Mouse (Mus musculus) neural tube, embryonic 13.5 days (tissue): ENCODE measurements around the gene 1110059E24Rik. TPM values are rescaled to one million over a fixed set of nuclear protein-coding genes. Genes with fewer than 3 reads are reported as not detected.
"Not testable (repeated sequence)": the region's sequence is repeated elsewhere in the genome, so short reads cannot be mapped to it uniquely, and the experiment has no call there.

Experiments
- ATAC-seq: fragments of 200-750 bp; cut with Nextera tagmentation; 2 replicates; pipeline ENCODE4 v1.8.0; 2017; ENCODE audit warnings: low read depth, mild to moderate bottlenecking, moderate TSS enrichment, moderate library complexity
- H3K27ac ChIP-seq: fragments of 300-500 bp; sonication (generic); replicated peaks from 2 replicates; pipeline ENCODE4 v1.5.1; 2015; ENCODE audit warnings: moderate library complexity, mild to moderate bottlenecking, inconsistent platforms
- H3K27me3 ChIP-seq: fragments of 300-500 bp; sonication (generic); 2 replicates; pipeline ENCODE4 v1.6.1; 2015; ENCODE audit warnings: mild to moderate bottlenecking, inconsistent platforms
- H3K36me3 ChIP-seq: fragments of 300-500 bp; sonication (generic); 2 replicates; pipeline ENCODE4 v1.6.1; 2015; ENCODE audit warnings: mild to moderate bottlenecking, inconsistent platforms
- H3K4me1 ChIP-seq: fragments of 300-500 bp; sonication (generic); replicated peaks from 2 replicates; pipeline ENCODE4 v1.6.1; 2015; ENCODE audit warnings: inconsistent platforms
- H3K4me2 ChIP-seq: fragments of 300-500 bp; sonication (generic); 2 replicates; pipeline ENCODE4 v1.6.1; 2015; ENCODE audit warnings: inconsistent platforms, mild to moderate bottlenecking, moderate library complexity
- H3K4me3 ChIP-seq: fragments of 300-500 bp; sonication (generic); 2 replicates; pipeline ENCODE4 v1.5.1; 2015; ENCODE audit warnings: mild to moderate bottlenecking, inconsistent platforms
- H3K9ac ChIP-seq: fragments of 300-500 bp; sonication (generic); 2 replicates; pipeline ENCODE4 v1.6.1; 2015; ENCODE audit warnings: moderate library complexity, mild to moderate bottlenecking, inconsistent platforms
- H3K9me3 ChIP-seq: fragments of 300-500 bp; sonication (generic); 2 replicates; pipeline ENCODE4 v1.6.1; 2016; ENCODE audit warnings: inconsistent platforms
- WGBS: fragments of 180-500 bp; shearing (Covaris S2); methylation state at CpG from one replicate; pipeline ENCODE4 v1.1.7; 2015; 5-methylcytosine and 5-hydroxymethylcytosine counted together
- polyA plus RNA-seq: library from polyadenylated mRNA; unstranded; fragments of >200 nt; fragmentation: Nextera tagmentation; extraction: Ambion mirVana; gene quantifications from 2 replicates; pipeline ENCODE4 v1.2.1, GENCODE M21; 2015

Gene 1110059E24Rik
- polyA plus RNA-seq, 1 experiment from 2014 or later, result 54.8 TPM

- H3K4me1 ChIP-seq, result no peaks in the 10 kb centered on the region
- ATAC-seq, result no peak
- no peak overlapping the region for H3K9ac ChIP-seq
- H3K36me3 ChIP-seq, result 0 out of 2 replicates have a peak, but pooled peaks cover 3% of the 10 kb centered on the region
- H3K4me3 ChIP-seq, result no peak overlapping the region
- WGBS, result 92% methylated on average over 3 of the region's 3 CpGs
- H3K27me3 ChIP-seq, result no peaks in the 10 kb centered on the region
- H3K4me2 ChIP-seq, result no peak overlapping the region
- H3K9me3 ChIP-seq, result no peaks in the 10 kb centered on the region
- H3K27ac ChIP-seq, result no peak overlapping the region
These were observed 37.0 kb downstream of the 1110059E24Rik start for GRCm38 (mm10) chr19:21615801-21616200.

GRCm38 (mm10) chr19:21611725-21612575, 40.8 kb downstream of the 1110059E24Rik start:
- H3K4me2 ChIP-seq, result no peak overlapping the region
- H3K36me3 ChIP-seq, result no peaks in the 10 kb centered on the region
- H3K4me3 ChIP-seq, result no peak overlapping the region
- no peaks in the 10 kb centered on the region for H3K27me3 ChIP-seq
- H3K4me1 ChIP-seq, result no peaks in the 10 kb centered on the region
- no peak for ATAC-seq
- no peaks in the 10 kb centered on the region for H3K9me3 ChIP-seq
- no peak overlapping the region for H3K9ac ChIP-seq
- no peak overlapping the region for H3K27ac ChIP-seq
- 89% methylated on average over 9 of the region's 9 CpGs for WGBS

GRCm38 (mm10) chr19:21611297-21611696, 41.5 kb downstream of the 1110059E24Rik start:
- Histone ChIP-seq H3K9ac (no peak overlapping the region), H3K4me1 (no peaks in the 10 kb centered on the region), H3K27me3 (no peaks in the 10 kb centered on the region), H3K36me3 (no peaks in the 10 kb centered on the region), H3K4me2 (no peak overlapping the region), H3K27ac (no peak overlapping the region), H3K4me3 (no peak overlapping the region), H3K9me3 (no peaks in the 10 kb centered on the region)
- WGBS, result 61% methylated on average over 6 of the region's 6 CpGs
- ATAC-seq, result no peak

- Histone ChIP-seq H3K4me1 (no peaks in the 10 kb centered on the region), H3K27me3 (no peaks in the 10 kb centered on the region), H3K4me3 (no peak overlapping the region), H3K27ac (no peak overlapping the region), H3K9me3 (no peaks in the 10 kb centered on the region), H3K36me3 (no peaks in the 10 kb centered on the region), H3K9ac (no peak overlapping the region), H3K4me2 (no peak overlapping the region)
- ATAC-seq, result no peak
- 84% methylated on average over 6 of the region's 6 CpGs for WGBS
These were observed 42.5 kb downstream of the 1110059E24Rik start for GRCm38 (mm10) chr19:21610240-21610639.

- no peak overlapping the region for H3K27ac ChIP-seq
- no peak overlapping the region for H3K4me2 ChIP-seq
- no peaks in the 10 kb centered on the region for H3K36me3 ChIP-seq
- H3K27me3 ChIP-seq, result no peaks in the 10 kb centered on the region
- no peaks in the 10 kb centered on the region for H3K9me3 ChIP-seq
- H3K4me1 ChIP-seq, result peaks cover 7% of the 10 kb centered on the region
- no peak overlapping the region for H3K9ac ChIP-seq
- no peak for ATAC-seq
- H3K4me3 ChIP-seq, result no peak overlapping the region
- 97% methylated on average over 3 of the region's 3 CpGs for WGBS
These were observed 47.5 kb downstream of the 1110059E24Rik start for GRCm38 (mm10) chr19:21605294-21605693.

- 70% methylated on average over 3 of the region's 3 CpGs for WGBS
- Histone ChIP-seq H3K4me3 (no peak overlapping the region), H3K9me3 (no peaks in the 10 kb centered on the region), H3K36me3 (no peaks in the 10 kb centered on the region), H3K4me1 (peaks cover 20% of the 10 kb centered on the region), H3K4me2 (no peak overlapping the region), H3K27me3 (no peaks in the 10 kb centered on the region), H3K9ac (no peak overlapping the region), H3K27ac (no peak overlapping the region)
- ATAC-seq, result no peak
These were observed 48.9 kb downstream of the 1110059E24Rik start for GRCm38 (mm10) chr19:21603836-21604235.

GRCm38 (mm10) chr19:21601541-21602101, 51.2 kb downstream of the 1110059E24Rik start:
- Histone ChIP-seq H3K27me3 (no peaks in the 10 kb centered on the region), H3K36me3 (peaks cover 1% of the 10 kb centered on the region), H3K4me2 (no peak overlapping the region), H3K9ac (no peak overlapping the region), H3K9me3 (no peaks in the 10 kb centered on the region), H3K4me1 (peaks cover 20% of the 10 kb centered on the region), H3K27ac (no peak overlapping the region), H3K4me3 (no peak overlapping the region)
- 28% methylated on average over 3 of the region's 3 CpGs for WGBS
- ATAC-seq, result no peak

GRCm38 (mm10) chr19:21598659-21599352, 54.0 kb downstream of the 1110059E24Rik start:
- 82% methylated on average over 8 of the region's 8 CpGs for WGBS

GRCm38 (mm10) chr19:21594676-21595075, 58.1 kb downstream of the 1110059E24Rik start:
- peaks cover 9% of the 10 kb centered on the region; the same call in 1 of the 2 replicates for H3K4me1 ChIP-seq
- no peaks in the 10 kb centered on the region for H3K27me3 ChIP-seq

More at GRCm38 (mm10) chr19:21598659-21599352, 54.0 kb downstream of the 1110059E24Rik start:
- H3K4me2 ChIP-seq, result no peak overlapping the region
- H3K9ac ChIP-seq, result peak overlapping the region; percentile 12; the same call in 1 of the 2 replicates
- H3K36me3 ChIP-seq, result peaks cover 16% of the 10 kb centered on the region
- H3K4me1 ChIP-seq, result peaks cover 20% of the 10 kb centered on the region
- no peak overlapping the region for H3K27ac ChIP-seq
- H3K4me3 ChIP-seq, result no peak overlapping the region
- H3K27me3 ChIP-seq, result no peaks in the 10 kb centered on the region
- H3K9me3 ChIP-seq, result no peaks in the 10 kb centered on the region
- ATAC-seq, result no peak

GRCm38 (mm10) chr19:21592216-21592615, 60.6 kb downstream of the 1110059E24Rik start:
- not testable (repeated sequence) for H3K9me3 ChIP-seq, H3K4me1 ChIP-seq, H3K4me3 ChIP-seq, H3K27ac ChIP-seq, H3K9ac ChIP-seq, H3K27me3 ChIP-seq, H3K4me2 ChIP-seq, ATAC-seq
- 71% methylated on average over 5 of the region's 5 CpGs for WGBS
- peaks cover 20% of the 10 kb centered on the region for H3K36me3 ChIP-seq

More at GRCm38 (mm10) chr19:21594676-21595075, 58.1 kb downstream of the 1110059E24Rik start:
- H3K9ac ChIP-seq, result no peak overlapping the region
- H3K4me2 ChIP-seq, result no peak overlapping the region
- no peak overlapping the region for H3K4me3 ChIP-seq
- peaks cover 20% of the 10 kb centered on the region for H3K36me3 ChIP-seq
- no peak for ATAC-seq
- H3K9me3 ChIP-seq, result no peaks in the 10 kb centered on the region
- no peak overlapping the region for H3K27ac ChIP-seq
- WGBS, result 93% methylated on average over 1 of the region's 1 CpGs

- H3K27ac ChIP-seq, result no peak overlapping the region
These were observed 62.9 kb downstream of the 1110059E24Rik start for GRCm38 (mm10) chr19:21589888-21590287.

GRCm38 (mm10) chr19:21587593-21587992, 65.2 kb downstream of the 1110059E24Rik start:
- H3K27me3 ChIP-seq, result no peaks in the 10 kb centered on the region
- H3K9ac ChIP-seq, result no peak overlapping the region
- no peaks in the 10 kb centered on the region for H3K9me3 ChIP-seq
- 75% methylated on average over 4 of the region's 4 CpGs for WGBS
- no peak for ATAC-seq
- 0 out of 2 replicates have a peak, but pooled peaks cover 4% of the 10 kb centered on the region for H3K36me3 ChIP-seq
- no peak overlapping the region for H3K27ac ChIP-seq
- no peak overlapping the region for H3K4me2 ChIP-seq
- no peaks in the 10 kb centered on the region for H3K4me1 ChIP-seq
- H3K4me3 ChIP-seq, result no peak overlapping the region

More at GRCm38 (mm10) chr19:21589888-21590287, 62.9 kb downstream of the 1110059E24Rik start:
- Histone ChIP-seq H3K4me2 (no peak overlapping the region), H3K9ac (no peak overlapping the region), H3K36me3 (0 out of 2 replicates have a peak, but pooled peaks cover 4% of the 10 kb centered on the region), H3K9me3 (no peaks in the 10 kb centered on the region), H3K4me3 (no peak overlapping the region), H3K4me1 (no peaks in the 10 kb centered on the region), H3K27me3 (no peaks in the 10 kb centered on the region)
- no peak for ATAC-seq
- 88% methylated on average over 1 of the region's 1 CpGs for WGBS
